10 mouse cellular contexts compared by ENCODE assay signal in the genomic region with DNA sequence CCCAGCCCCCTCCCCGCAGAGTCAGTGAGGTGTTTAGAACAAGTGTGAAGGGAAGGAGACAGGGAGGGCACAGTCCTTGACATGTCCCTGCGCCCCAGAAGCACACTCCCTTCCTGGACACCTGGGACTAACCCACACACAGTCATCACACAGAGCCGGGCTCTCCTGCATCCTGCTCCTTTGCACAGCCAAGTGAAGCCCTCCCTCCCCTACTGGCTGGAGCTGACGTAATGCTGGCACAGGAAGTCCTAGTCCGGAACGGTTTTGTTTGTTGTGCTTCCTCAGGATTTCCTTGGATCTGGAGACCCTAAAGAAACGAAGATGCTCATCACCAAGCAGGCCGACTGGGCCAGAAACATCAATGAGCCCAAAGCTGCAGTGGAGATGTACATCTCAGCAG. TPM values are rescaled to one million over a fixed set of nuclear protein-coding genes. Genes with fewer than 3 reads are reported as not detected.
DNase-seq lines count a peak whose midpoint lies in the region; ATAC-seq lines count a peak whose summit lies in the region.
"Had no signal": no experiment of that assay in that cellular context is flagged by ENCODE, and none has a peak within 500 bp of the region (broad histone marks: within the 10 kb centered on the region; RNA-seq: fewer than 3 reads in every experiment).

No protein-coding gene starts in this region.

- no peak overlapping the region for H3K27ac ChIP-seq in hindbrain, embryonic 12.5 days
- H3K27ac ChIP-seq in forebrain, embryonic 14.5 days (ENCODE audit: low read depth, low read length): no peak overlapping the region
- H3K27ac ChIP-seq: midbrain, embryonic 12.5 days had no signal

- 65% methylated on average over 8 of the region's 8 CpGs for WGBS in hindbrain, embryonic 12.5 days
- 79% methylated on average over 8 of the region's 8 CpGs for WGBS in forebrain, embryonic 14.5 days

- H3K9me3 ChIP-seq in hindbrain, embryonic 12.5 days (replicated peaks): no peaks in the 10 kb centered on the region
- no peaks in the 10 kb centered on the region for H3K9me3 ChIP-seq in forebrain, embryonic 14.5 days (replicated peaks; ENCODE audit: control insufficient read depth, low read length)
- H3K9me3 ChIP-seq: midbrain, embryonic 12.5 days had no signal

- ATAC-seq in monocyte, adult 5-6 weeks (replicated peaks; ENCODE audit: insufficient number of reproducible peaks, low FRiP score, low TSS enrichment, poor library complexity, severe bottlenecking): no peak
- no peak for ATAC-seq in hindbrain, embryonic 12.5 days (ENCODE audit: low FRiP score)
- ATAC-seq in forebrain, embryonic 14.5 days: no peak

- 0 out of 2 replicates have a peak, but pooled peaks cover 12% of the 10 kb centered on the region for H3K4me1 ChIP-seq in hindbrain, embryonic 12.5 days
- H3K4me1 ChIP-seq in forebrain, embryonic 14.5 days (ENCODE audit: control insufficient read depth, insufficient read depth, low read length): peaks cover 19% of the 10 kb centered on the region

- H3K9ac ChIP-seq in hindbrain, embryonic 12.5 days: no peak overlapping the region
- H3K9ac ChIP-seq in forebrain, embryonic 14.5 days (ENCODE audit: low read length): no peak overlapping the region
- H3K9ac ChIP-seq: midbrain, embryonic 12.5 days had no signal

- no peak overlapping the region for H3K4me3 ChIP-seq in hindbrain, embryonic 12.5 days
- H3K4me3 ChIP-seq in forebrain, embryonic 14.5 days (ENCODE audit: low read depth, low read length): no peak overlapping the region
- H3K4me3 ChIP-seq: midbrain, embryonic 12.5 days had no signal

- peak; percentile 35 to 46 for DNase-seq in cerebellum, adult 18-20 months
- no peak for DNase-seq in cerebellum, adult 11 months
- DNase-seq in gastrocnemius, postnatal 10 days: peak; percentile 43
- DNase-seq in kidney, adult 18-20 months: peak; percentile 68
- DNase-seq in lung, postnatal 10 days: peak; percentile 91
- no peak for DNase-seq in forebrain, embryonic 14.5 days (ENCODE audit: low spot score)

- H3K36me3 ChIP-seq in hindbrain, embryonic 12.5 days: peaks cover 36% of the 10 kb centered on the region
- peaks cover 13% of the 10 kb centered on the region; the same call in 1 of the 2 replicates for H3K36me3 ChIP-seq in forebrain, embryonic 14.5 days (ENCODE audit: control insufficient read depth, insufficient read depth, low read length)

- no peaks in the 10 kb centered on the region for H3K27me3 ChIP-seq in hindbrain, embryonic 12.5 days
- no peaks in the 10 kb centered on the region for H3K27me3 ChIP-seq in forebrain, embryonic 14.5 days (replicated peaks; ENCODE audit: control insufficient read depth, insufficient read depth, low read length)
- H3K27me3 ChIP-seq: midbrain, embryonic 12.5 days had no signal

- no peak overlapping the region for H3K4me2 ChIP-seq in hindbrain, embryonic 12.5 days (replicated peaks)
- H3K4me2 ChIP-seq in forebrain, embryonic 14.5 days (ENCODE audit: low read length): no peak overlapping the region
- H3K4me2 ChIP-seq: midbrain, embryonic 12.5 days had no signal

RNA-seq across cellular contexts. Expression of gene Rho, which starts 21.6 kb away (rescaled TPM):
- under 1 TPM; 0.19 to 0.32 TPM for total RNA-seq in gastrocnemius, postnatal 10 days (2021)
- total RNA-seq in monocyte, adult 5-6 weeks (2017): not detected in 3 replicates
- polyA plus RNA-seq in hindbrain, embryonic 12.5 days (2016; fragmentation: Nextera tagmentation; extraction: Ambion mirVana): 0.16 and 0.19 TPM in 2 replicates
- polyA plus RNA-seq in forebrain, embryonic 14.5 days (2014; fragmentation: Nextera tagmentation; extraction: Ambion mirVana): 0.19 and 0.30 TPM in 2 replicates
- polyA plus RNA-seq: midbrain, embryonic 12.5 days had no signal

RNA-seq across cellular contexts. Expression of gene H1foo, which starts 34.8 kb away (rescaled TPM):
- total RNA-seq in gastrocnemius, postnatal 10 days (2021): not detected
- not detected in 3 replicates for total RNA-seq in monocyte, adult 5-6 weeks (2017)
- not detected in 2 replicates for polyA plus RNA-seq in hindbrain, embryonic 12.5 days (2016; fragmentation: Nextera tagmentation; extraction: Ambion mirVana)
- polyA plus RNA-seq in forebrain, embryonic 14.5 days (2014; fragmentation: Nextera tagmentation; extraction: Ambion mirVana): not detected in 2 replicates
- polyA plus RNA-seq: C2C12; midbrain, embryonic 12.5 days had no signal

RNA-seq across cellular contexts. Expression of gene Ift122, which starts 56.7 kb away (rescaled TPM):
- total RNA-seq in gastrocnemius, postnatal 10 days (2021): 10 to 100 TPM; 19.3 to 21.9 TPM
- 1.1 to 1.2 TPM (median 1.1 TPM) in 3 replicates for total RNA-seq in monocyte, adult 5-6 weeks (2017)
- polyA plus RNA-seq in hindbrain, embryonic 12.5 days (2016; fragmentation: Nextera tagmentation; extraction: Ambion mirVana): 28.4 and 31.5 TPM in 2 replicates
- 16.9 and 23.2 TPM in 2 replicates for polyA plus RNA-seq in forebrain, embryonic 14.5 days (2014; fragmentation: Nextera tagmentation; extraction: Ambion mirVana)

RNA-seq across cellular contexts. Expression of gene Mbd4, which starts 56.8 kb away (rescaled TPM):
- total RNA-seq in gastrocnemius, postnatal 10 days (2021): 1 to 10 TPM; 2.3 to 3.7 TPM
- total RNA-seq in monocyte, adult 5-6 weeks (2017): 9.7 to 13.3 TPM (median 11.5 TPM) in 3 replicates
- polyA plus RNA-seq in hindbrain, embryonic 12.5 days (2016; fragmentation: Nextera tagmentation; extraction: Ambion mirVana): 19.8 and 22.4 TPM in 2 replicates
- polyA plus RNA-seq in forebrain, embryonic 14.5 days (2014; fragmentation: Nextera tagmentation; extraction: Ambion mirVana): 9.3 and 11.3 TPM in 2 replicates

Comparison
In these comparisons a context has a peak if more than half of its experiments do, and no peak if none do; other contexts are left out.
1. DNase-seq: peak in cerebellum, adult 18-20 months (2 of 2), gastrocnemius, postnatal 10 days (single experiment), kidney, adult 18-20 months (single experiment) and lung, postnatal 10 days (single experiment); none in cerebellum, adult 11 months (single experiment) and forebrain, embryonic 14.5 days (single experiment).